Mouse (Mus musculus) forebrain, postnatal 0 days (tissue): Measurements from ENCODE around the gene Arhgap24. TPM values are rescaled to one million over a fixed set of nuclear protein-coding genes. Genes with fewer than 3 reads are reported as not detected.
"Not testable (repeated sequence)": the region's sequence is repeated elsewhere in the genome, so short reads cannot be mapped to it uniquely, and the experiment has no call there.

Experiments
- ATAC-seq: fragments of 200-750 bp; cut with Nextera tagmentation; 2 replicates; pipeline ENCODE4 v1.8.0; 2017; ENCODE audit warnings: mild to moderate bottlenecking, moderate library complexity
- DNase-seq: peaks from one replicate; pipeline ENCODE4 v3.0.0-alpha.2; 2015
- H3K27ac ChIP-seq: fragments of 300-500 bp; sonication (generic); 2 replicates; pipeline ENCODE4 v1.5.1; 2014; ENCODE audit warnings: low read depth, mild to moderate bottlenecking, antibody characterized with exemption, low read length, moderate library complexity, mixed read lengths
- H3K27me3 ChIP-seq: fragments of 300-500 bp; sonication (generic); 2 replicates; pipeline ENCODE4 v1.6.1; 2014; ENCODE audit warnings: mild to moderate bottlenecking, low read length, mixed read lengths; ENCODE audit not compliant: insufficient read depth
- H3K36me3 ChIP-seq: fragments of 300-500 bp; sonication (generic); 2 replicates; pipeline ENCODE4 v1.6.1; 2014; ENCODE audit warnings: mild to moderate bottlenecking, moderate library complexity; ENCODE audit not compliant: insufficient read depth
- H3K4me1 ChIP-seq: fragments of 300-500 bp; sonication (generic); 2 replicates; pipeline ENCODE4 v1.6.1; 2014; ENCODE audit warnings: antibody characterized with exemption; ENCODE audit not compliant: insufficient read depth
- H3K4me2 ChIP-seq: fragments of 300-500 bp; sonication (generic); 2 replicates; pipeline ENCODE4 v1.6.1; 2014; ENCODE audit warnings: low read depth, mild to moderate bottlenecking, moderate library complexity
- H3K4me3 ChIP-seq: fragments of 300-500 bp; sonication (generic); 2 replicates; pipeline ENCODE4 v1.5.1; 2014; ENCODE audit warnings: low read depth, low read length, mixed read lengths
- H3K9ac ChIP-seq: fragments of 300-500 bp; sonication (generic); 2 replicates; pipeline ENCODE4 v1.6.1; 2014; ENCODE audit warnings: mild to moderate bottlenecking
- H3K9me3 ChIP-seq: fragments of 300-500 bp; sonication (generic); 2 replicates; pipeline ENCODE4 v1.6.1; 2016; ENCODE audit warnings: low read length
- CTCF ChIP-seq: sonication (generic); IDR thresholded peaks from 2 replicates; pipeline ENCODE4 v1.5.1; 2016; ENCODE audit warnings: antibody characterized with exemption, control low read depth, low read depth
- WGBS: fragments of 180-500 bp; shearing (Covaris S2); extraction: QIAGEN DNeasy Blood & Tissue Kit; methylation state at CpG from one replicate; pipeline ENCODE4 v1.1.7; 2014; 5-methylcytosine and 5-hydroxymethylcytosine counted together
- polyA plus RNA-seq: library from polyadenylated mRNA; unstranded; fragments of >200 nt; fragmentation: Nextera tagmentation; extraction: Ambion mirVana; gene quantifications from 2 replicates; pipeline ENCODE4 v1.2.1, GENCODE M21; 2015
- total RNA-seq: library from RNA; depleted of rRNA; stranded (reverse); fragments of >200 nt; gene quantifications from 2 replicates; pipeline ENCODE4 v1.2.3, GENCODE M21; 2014

The Arhgap24 gene
- total and polyA plus RNA-seq, 2 experiments from 2014 or later, result 6.0 to 8.6 TPM

- no peak overlapping the region for H3K4me2 ChIP-seq
- H3K27ac ChIP-seq, result no peak overlapping the region
- H3K27me3 ChIP-seq, result no peaks in the 10 kb centered on the region
- no peaks in the 10 kb centered on the region for H3K9me3 ChIP-seq
- no peaks in the 10 kb centered on the region for H3K4me1 ChIP-seq
- no peak overlapping the region for H3K4me3 ChIP-seq
- no peaks in the 10 kb centered on the region for H3K36me3 ChIP-seq
- ATAC-seq (no peak), DNase-seq (no peak)
- no peak for TF ChIP-seq CTCF
- no peak overlapping the region for H3K9ac ChIP-seq
Observed at GRCm38 (mm10) chr5:102858047-102858446, 376.9 kb downstream of the Arhgap24 start.

GRCm38 (mm10) chr5:102859749-102860148 lies 378.6 kb downstream of the Arhgap24 start:
- Histone ChIP-seq H3K27ac (no peak overlapping the region), H3K9ac (no peak overlapping the region), H3K36me3 (no peaks in the 10 kb centered on the region), H3K27me3 (no peaks in the 10 kb centered on the region), H3K4me3 (no peak overlapping the region), H3K4me2 (no peak overlapping the region), H3K4me1 (no peaks in the 10 kb centered on the region), H3K9me3 (no peaks in the 10 kb centered on the region)
- WGBS, result 83% methylated on average over 11 of the region's 11 CpGs
- no peak for TF ChIP-seq CTCF
- ATAC-seq, result no peak
- no peak for DNase-seq

GRCm38 (mm10) chr5:102868196-102868595 lies 387.0 kb downstream of the Arhgap24 start:
- H3K9me3 ChIP-seq, result no peaks in the 10 kb centered on the region
- no peaks in the 10 kb centered on the region for H3K4me1 ChIP-seq
- H3K4me2 ChIP-seq, result no peak overlapping the region
- no peak for ATAC-seq
- H3K36me3 ChIP-seq, result no peaks in the 10 kb centered on the region
- no peak for TF ChIP-seq CTCF
- no peak overlapping the region for H3K9ac ChIP-seq
- H3K27ac ChIP-seq, result no peak overlapping the region
- no peaks in the 10 kb centered on the region for H3K27me3 ChIP-seq
- no peak overlapping the region for H3K4me3 ChIP-seq
- 56% methylated on average over 5 of the region's 5 CpGs for WGBS
- no peak for DNase-seq

- H3K27me3 ChIP-seq, H3K9ac ChIP-seq, H3K4me1 ChIP-seq, H3K27ac ChIP-seq, H3K4me3 ChIP-seq, H3K9me3 ChIP-seq, DNase-seq, H3K36me3 ChIP-seq, H3K4me2 ChIP-seq, ATAC-seq: not testable (repeated sequence)
- WGBS, result 90% methylated on average over 8 of the region's 9 CpGs
Observed at GRCm38 (mm10) chr5:102872996-102873395, 391.8 kb downstream of the Arhgap24 start.

GRCm38 (mm10) chr5:102874605-102875298 lies 393.6 kb downstream of the Arhgap24 start:
- no peak overlapping the region for H3K4me3 ChIP-seq
- H3K27me3 ChIP-seq, result no peaks in the 10 kb centered on the region
- DNase-seq (peak; percentile 88), ATAC-seq (peak; percentile 84)
- no peaks in the 10 kb centered on the region for H3K4me1 ChIP-seq
- no peaks in the 10 kb centered on the region for H3K36me3 ChIP-seq
- H3K4me2 ChIP-seq, result no peak overlapping the region
- H3K9ac ChIP-seq, result no peak overlapping the region
- H3K9me3 ChIP-seq, result no peaks in the 10 kb centered on the region
- WGBS, result 39% methylated on average over 11 of the region's 11 CpGs
- H3K27ac ChIP-seq, result no peak overlapping the region
- peak; percentile 91 for TF ChIP-seq CTCF

- TF ChIP-seq CTCF, result peak; percentile 5; the same call in 1 of the 2 replicates
- Histone ChIP-seq H3K9ac (no peak overlapping the region), H3K4me2 (no peak overlapping the region), H3K27me3 (no peaks in the 10 kb centered on the region), H3K27ac (no peak overlapping the region), H3K4me3 (no peak overlapping the region), H3K36me3 (no peaks in the 10 kb centered on the region), H3K9me3 (no peaks in the 10 kb centered on the region), H3K4me1 (no peaks in the 10 kb centered on the region)
- DNase-seq (peak; percentile 17), ATAC-seq (no peak)
- 65% methylated on average over 16 of the region's 16 CpGs for WGBS
Observed at GRCm38 (mm10) chr5:102875628-102876027, 394.4 kb downstream of the Arhgap24 start.

GRCm38 (mm10) chr5:102888482-102889162 lies 407.4 kb downstream of the Arhgap24 start:
- peak; percentile 43; the same call in 1 of the 2 replicates for ATAC-seq
- WGBS, result 73% methylated on average over 14 of the region's 14 CpGs

More at GRCm38 (mm10) chr5:102888482-102889162, 407.4 kb downstream of the Arhgap24 start:
- H3K9me3 ChIP-seq, result no peaks in the 10 kb centered on the region
- no peak overlapping the region for H3K4me2 ChIP-seq
- no peaks in the 10 kb centered on the region for H3K36me3 ChIP-seq
- no peak overlapping the region for H3K9ac ChIP-seq
- H3K27ac ChIP-seq, result no peak overlapping the region
- no peak for DNase-seq
- H3K27me3 ChIP-seq, result no peaks in the 10 kb centered on the region
- no peak for TF ChIP-seq CTCF
- no peak overlapping the region for H3K4me3 ChIP-seq
- H3K4me1 ChIP-seq, result no peaks in the 10 kb centered on the region
